Mouse (Mus musculus) midbrain, embryonic 13.5 days (tissue): ENCODE measurements around the gene Pmm1. TPM values are rescaled to one million over a fixed set of nuclear protein-coding genes. Genes with fewer than 3 reads are reported as not detected.
"Not testable (repeated sequence)": the region's sequence is repeated elsewhere in the genome, so short reads cannot be mapped to it uniquely, and the experiment has no call there.

Experiments
- ATAC-seq: fragments of 200-750 bp; cut with Nextera tagmentation; 2 replicates; pipeline ENCODE4 v1.8.0; 2017; ENCODE audit warnings: mild to moderate bottlenecking, moderate TSS enrichment, moderate library complexity
- H3K27ac ChIP-seq: fragments of 300-500 bp; sonication (generic); 2 replicates; pipeline ENCODE4 v1.5.1; 2015; ENCODE audit warnings: inconsistent platforms, mild to moderate bottlenecking, moderate library complexity
- H3K27me3 ChIP-seq: fragments of 300-500 bp; sonication (generic); 2 replicates; pipeline ENCODE4 v1.6.1; 2015; ENCODE audit warnings: mild to moderate bottlenecking, inconsistent platforms
- H3K36me3 ChIP-seq: fragments of 300-500 bp; sonication (generic); 2 replicates; pipeline ENCODE4 v1.6.1; 2015; ENCODE audit warnings: mild to moderate bottlenecking, inconsistent platforms
- H3K4me1 ChIP-seq: fragments of 300-500 bp; sonication (generic); replicated peaks from 2 replicates; pipeline ENCODE4 v1.6.1; 2015; ENCODE audit warnings: inconsistent platforms
- H3K4me2 ChIP-seq: fragments of 300-500 bp; sonication (generic); replicated peaks from 2 replicates; pipeline ENCODE4 v1.6.1; 2015; ENCODE audit warnings: moderate library complexity, mild to moderate bottlenecking, inconsistent platforms
- H3K4me3 ChIP-seq: fragments of 300-500 bp; sonication (generic); replicated peaks from 2 replicates; pipeline ENCODE4 v1.5.1; 2015; ENCODE audit warnings: mild to moderate bottlenecking, inconsistent platforms
- H3K9ac ChIP-seq: fragments of 300-500 bp; sonication (generic); replicated peaks from 2 replicates; pipeline ENCODE4 v1.6.1; 2015; ENCODE audit warnings: mild to moderate bottlenecking, inconsistent platforms
- H3K9me3 ChIP-seq: fragments of 300-500 bp; sonication (generic); 2 replicates; pipeline ENCODE4 v1.6.1; 2016; ENCODE audit warnings: mild to moderate bottlenecking, inconsistent platforms
- WGBS: fragments of 180-500 bp; shearing (Covaris S2); methylation state at CpG from one replicate; pipeline ENCODE4 v1.1.7; 2015; 5-methylcytosine and 5-hydroxymethylcytosine counted together
- polyA plus RNA-seq: library from polyadenylated mRNA; unstranded; fragments of >200 nt; fragmentation: Nextera tagmentation; extraction: Ambion mirVana; gene quantifications from 2 replicates; pipeline ENCODE4 v1.2.1, GENCODE M21; 2015

Gene Pmm1
- polyA plus RNA-seq, 1 experiment from 2014 or later = 41.2 TPM

DNA sequence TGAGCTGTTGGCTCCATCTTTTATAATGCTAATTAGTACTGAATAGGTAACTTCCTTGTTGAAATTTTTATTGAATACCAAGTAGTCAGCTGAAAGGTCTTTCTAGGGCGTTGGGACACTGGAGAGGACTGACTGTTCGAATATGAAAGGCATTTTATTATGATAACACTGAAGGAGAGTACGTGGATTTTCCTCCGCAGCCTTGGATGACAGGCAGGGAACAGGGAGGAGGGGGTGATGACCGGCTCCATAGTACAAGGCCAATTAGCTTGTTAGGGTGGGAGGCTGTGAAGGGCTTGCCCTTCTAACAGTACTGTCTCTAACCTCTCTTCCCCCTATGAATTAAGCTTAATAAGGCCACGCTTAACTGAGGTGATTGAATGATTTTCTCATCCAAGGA is 8.9 kb upstream of the Pmm1 start:
- not testable (repeated sequence) for ATAC-seq
- WGBS = 68% methylated on average over 6 of the region's 6 CpGs

GRCm38 (mm10) chr15:81969173-81969572 is 8.4 kb upstream of the Pmm1 start:
- Histone ChIP-seq H3K4me2 (no peak overlapping the region), H3K9me3 (peaks cover 5% of the 10 kb centered on the region; the same call in 1 of the 2 replicates), H3K27me3 (no peaks in the 10 kb centered on the region), H3K4me1 (no peaks in the 10 kb centered on the region), H3K27ac (no peak overlapping the region), H3K4me3 (no peak overlapping the region), H3K36me3 (no peaks in the 10 kb centered on the region), H3K9ac (no peak overlapping the region)
- no peak for ATAC-seq
- 83% methylated on average over 7 of the region's 7 CpGs for WGBS

More for the DNA sequence above, 8.9 kb upstream of the Pmm1 start:
- not testable (repeated sequence) for H3K4me2 ChIP-seq, H3K9me3 ChIP-seq, H3K4me3 ChIP-seq, H3K27ac ChIP-seq, H3K36me3 ChIP-seq, H3K4me1 ChIP-seq, H3K9ac ChIP-seq, H3K27me3 ChIP-seq

DNA sequence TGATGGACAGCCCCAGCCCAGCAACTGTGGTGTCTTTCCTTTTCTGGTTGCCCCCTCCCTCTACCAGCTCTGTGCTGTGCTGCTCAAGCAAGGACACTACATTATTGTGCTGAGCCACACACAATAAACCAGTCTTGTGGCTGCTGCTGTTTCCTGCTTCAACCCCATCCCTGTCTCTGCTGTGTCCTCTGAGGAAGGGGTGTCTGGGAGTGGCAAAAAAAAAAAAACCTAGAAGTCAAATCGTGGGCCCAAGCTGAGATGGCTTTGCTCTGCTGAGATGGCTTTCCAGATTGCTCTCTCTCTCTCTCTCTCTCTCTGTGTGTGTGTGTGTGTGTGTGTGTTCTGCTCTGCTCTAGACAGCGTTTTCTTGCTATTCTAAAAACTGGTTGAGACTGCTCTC is 7.7 kb upstream of the Pmm1 start:
- Histone ChIP-seq H3K4me3 (no peak overlapping the region), H3K27ac (no peak overlapping the region), H3K4me2 (no peak overlapping the region), H3K36me3 (no peaks in the 10 kb centered on the region), H3K27me3 (no peaks in the 10 kb centered on the region), H3K9ac (no peak overlapping the region), H3K4me1 (no peaks in the 10 kb centered on the region), H3K9me3 (peaks cover 5% of the 10 kb centered on the region; the same call in 1 of the 2 replicates)
- 82% methylated on average over 2 of the region's 2 CpGs for WGBS
- no peak for ATAC-seq

DNA sequence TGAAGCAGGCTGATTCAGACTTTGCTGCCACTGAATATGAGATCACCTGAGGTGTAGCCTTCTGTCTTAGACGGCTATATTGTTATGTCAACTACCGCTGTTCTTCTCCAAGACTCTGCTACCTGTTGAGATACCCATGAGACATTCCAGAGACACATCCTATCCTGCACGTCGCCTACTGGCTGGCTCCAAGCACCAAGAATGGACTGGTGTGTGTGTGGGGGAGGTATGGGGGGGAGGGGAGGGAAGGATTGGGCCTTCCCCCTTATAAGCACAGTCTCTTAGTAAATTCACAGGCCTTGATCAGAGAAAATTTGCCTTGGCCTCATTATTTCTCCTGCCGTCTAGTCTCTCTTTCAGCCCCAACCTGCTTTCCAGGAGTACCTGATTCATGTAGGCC is 7.1 kb upstream of the Pmm1 start:
- no peak for ATAC-seq
- no peak overlapping the region for H3K4me2 ChIP-seq
- no peak overlapping the region for H3K4me3 ChIP-seq
- WGBS = 95% methylated on average over 5 of the region's 5 CpGs
- H3K27me3 ChIP-seq = no peaks in the 10 kb centered on the region
- H3K27ac ChIP-seq = no peak overlapping the region
- H3K9ac ChIP-seq = no peak overlapping the region
- no peaks in the 10 kb centered on the region for H3K4me1 ChIP-seq
- peaks cover 3% of the 10 kb centered on the region; the same call in 1 of the 2 replicates for H3K9me3 ChIP-seq
- no peaks in the 10 kb centered on the region for H3K36me3 ChIP-seq

- Histone ChIP-seq H3K4me3 (no peak overlapping the region), H3K27ac (no peak overlapping the region), H3K9ac (no peak overlapping the region), H3K4me1 (no peaks in the 10 kb centered on the region), H3K9me3 (no peaks in the 10 kb centered on the region), H3K27me3 (no peaks in the 10 kb centered on the region), H3K4me2 (no peak overlapping the region), H3K36me3 (no peaks in the 10 kb centered on the region)
- WGBS = 81% methylated on average over 13 of the region's 14 CpGs
- no peak for ATAC-seq
Observed at GRCm38 (mm10) chr15:81966062-81966829, 5.5 kb upstream of the Pmm1 start.

GRCm38 (mm10) chr15:81964980-81965545 is 4.3 kb upstream of the Pmm1 start:
- Histone ChIP-seq H3K9ac (no peak overlapping the region), H3K27me3 (no peaks in the 10 kb centered on the region), H3K9me3 (no peaks in the 10 kb centered on the region), H3K4me2 (no peak overlapping the region), H3K27ac (no peak overlapping the region), H3K36me3 (no peaks in the 10 kb centered on the region), H3K4me1 (no peaks in the 10 kb centered on the region; the same call in 1 of the 2 replicates), H3K4me3 (no peak overlapping the region)
- WGBS = 51% methylated on average over 4 of the region's 4 CpGs
- no peak for ATAC-seq

GRCm38 (mm10) chr15:81964262-81964661 is 3.5 kb upstream of the Pmm1 start:
- H3K36me3 ChIP-seq = no peaks in the 10 kb centered on the region
- H3K27ac ChIP-seq = no peak overlapping the region
- H3K27me3 ChIP-seq = no peaks in the 10 kb centered on the region
- H3K4me2 ChIP-seq = no peak overlapping the region
- no peaks in the 10 kb centered on the region for H3K9me3 ChIP-seq
- no peak for ATAC-seq
- peaks cover 5% of the 10 kb centered on the region for H3K4me1 ChIP-seq
- no peak overlapping the region for H3K9ac ChIP-seq
- 66% methylated on average over 1 of the region's 1 CpGs for WGBS
- H3K4me3 ChIP-seq = no peak overlapping the region

DNA sequence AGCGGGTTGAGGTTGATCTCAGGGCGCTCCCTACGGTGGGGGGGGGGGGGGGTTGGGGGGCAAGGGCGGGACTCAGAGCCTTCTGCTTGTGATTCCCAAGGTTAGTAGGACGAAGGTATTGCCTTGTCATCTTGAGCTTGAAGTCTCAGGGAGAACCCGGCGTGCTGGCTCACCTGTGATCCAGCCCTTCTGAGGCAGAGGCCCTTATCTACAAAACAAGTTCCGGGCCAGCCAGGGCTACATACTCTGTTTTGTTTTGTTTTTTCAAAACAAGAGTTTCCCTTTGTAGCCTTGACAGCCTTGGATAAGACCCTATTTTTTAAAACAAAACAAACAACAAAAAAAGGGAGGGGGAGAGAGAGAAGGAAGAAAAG is 335 bp upstream of the Pmm1 start:
- H3K4me2 ChIP-seq = peak overlapping the region; percentile 91
- H3K9ac ChIP-seq = peak overlapping the region; percentile 41; the same call in 1 of the 2 replicates
- H3K27ac ChIP-seq = peak overlapping the region; percentile 39; the same call in 1 of the 2 replicates
- peaks cover 8% of the 10 kb centered on the region for H3K4me1 ChIP-seq
- no peaks in the 10 kb centered on the region for H3K9me3 ChIP-seq
- H3K4me3 ChIP-seq = peak overlapping the region; percentile 54
- no peaks in the 10 kb centered on the region for H3K27me3 ChIP-seq
- 0 out of 2 replicates have a peak, but pooled peaks cover 1% of the 10 kb centered on the region for H3K36me3 ChIP-seq
- ATAC-seq = no peak
- 4% methylated on average over 8 of the region's 8 CpGs for WGBS

DNA sequence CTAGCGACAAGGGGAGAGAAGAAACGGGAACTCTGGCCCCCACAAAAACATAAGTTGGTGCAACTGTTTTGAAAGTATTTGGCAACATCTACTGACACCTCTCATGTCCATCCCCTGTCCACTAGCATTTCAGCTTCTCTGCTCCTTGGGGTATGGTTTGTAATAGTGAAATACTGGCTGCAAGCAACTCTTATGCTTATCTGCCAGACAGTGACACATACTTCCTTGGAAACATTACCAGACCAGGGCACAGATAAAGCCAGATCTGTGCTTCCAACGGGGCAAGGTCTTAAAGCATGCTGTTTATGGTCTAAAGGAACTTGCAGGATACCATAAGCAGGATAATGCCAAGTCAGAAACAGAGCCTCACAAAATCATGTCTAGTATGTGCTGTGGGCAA is 1.8 kb downstream of the Pmm1 start:
- Histone ChIP-seq H3K9ac (no peak overlapping the region), H3K4me2 (no peak overlapping the region), H3K36me3 (peaks cover 13% of the 10 kb centered on the region), H3K9me3 (no peaks in the 10 kb centered on the region), H3K27ac (no peak overlapping the region), H3K4me1 (peaks cover 8% of the 10 kb centered on the region), H3K27me3 (no peaks in the 10 kb centered on the region), H3K4me3 (no peak overlapping the region)
- 94% methylated on average over 3 of the region's 3 CpGs for WGBS
- no peak for ATAC-seq

DNA sequence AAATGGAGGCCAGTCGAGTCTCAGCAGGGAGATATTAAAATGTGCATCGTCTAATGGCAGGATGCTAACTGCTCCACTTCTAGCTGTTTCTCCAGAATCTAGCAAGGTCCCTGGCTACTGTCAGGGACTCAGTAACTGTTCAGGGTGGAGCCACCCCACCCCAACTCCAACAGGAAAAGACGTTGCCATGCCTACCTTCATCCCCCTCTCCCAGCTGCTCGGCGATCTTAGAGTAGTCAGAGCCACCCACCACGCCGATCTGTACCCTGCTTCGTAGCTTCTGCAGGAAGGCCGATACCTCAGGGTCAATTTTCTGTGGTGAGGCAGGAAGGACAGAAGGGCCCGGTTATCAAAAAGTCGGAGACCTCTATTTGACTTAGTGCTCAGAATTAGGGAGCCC is 3.1 kb downstream of the Pmm1 start:
- peaks cover 14% of the 10 kb centered on the region for H3K36me3 ChIP-seq
- H3K4me2 ChIP-seq = no peak overlapping the region
- 86% methylated on average over 11 of the region's 11 CpGs for WGBS
- peak overlapping the region; percentile 14; the same call in 1 of the 2 replicates for H3K9ac ChIP-seq
- peaks cover 8% of the 10 kb centered on the region for H3K4me1 ChIP-seq
- no peak overlapping the region for H3K4me3 ChIP-seq
- H3K27ac ChIP-seq = no peak overlapping the region
- H3K9me3 ChIP-seq = no peaks in the 10 kb centered on the region
- H3K27me3 ChIP-seq = no peaks in the 10 kb centered on the region
- ATAC-seq = no peak

DNA sequence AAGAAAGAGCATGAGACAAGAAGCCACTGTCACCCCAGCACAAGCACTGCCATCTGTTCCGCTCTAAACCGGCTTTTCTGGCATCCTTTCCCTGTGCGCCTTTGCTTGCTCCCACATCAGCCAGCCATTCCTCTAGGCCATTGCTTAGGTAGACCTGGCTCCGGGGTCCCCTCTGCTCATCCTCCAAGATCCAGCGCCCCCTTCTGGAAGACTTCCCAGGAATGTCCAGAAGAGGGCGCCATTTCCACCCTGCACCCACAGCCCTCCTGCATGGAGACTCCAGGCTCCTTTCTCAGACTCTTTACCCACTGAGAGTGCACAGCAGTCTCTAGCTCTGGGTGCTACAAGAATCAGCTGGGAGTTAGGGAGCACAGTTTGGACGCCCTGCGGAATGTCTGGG is 4.3 kb downstream of the Pmm1 start:
- Histone ChIP-seq H3K27me3 (no peaks in the 10 kb centered on the region), H3K4me2 (no peak overlapping the region), H3K9ac (no peak overlapping the region), H3K36me3 (peaks cover 24% of the 10 kb centered on the region), H3K9me3 (no peaks in the 10 kb centered on the region), H3K27ac (no peak overlapping the region), H3K4me3 (no peak overlapping the region), H3K4me1 (peaks cover 8% of the 10 kb centered on the region)
- ATAC-seq = no peak
- WGBS = 53% methylated on average over 8 of the region's 8 CpGs

GRCm38 (mm10) chr15:81955414-81955813 is 5.3 kb downstream of the Pmm1 start:
- no peak for ATAC-seq
- H3K4me2 ChIP-seq = no peak overlapping the region
- WGBS = 92% methylated on average over 15 of the region's 15 CpGs
- no peaks in the 10 kb centered on the region for H3K27me3 ChIP-seq
- H3K36me3 ChIP-seq = peaks cover 35% of the 10 kb centered on the region
- no peaks in the 10 kb centered on the region for H3K9me3 ChIP-seq
- H3K4me3 ChIP-seq = no peak overlapping the region
- no peak overlapping the region for H3K27ac ChIP-seq
- H3K9ac ChIP-seq = no peak overlapping the region
- H3K4me1 ChIP-seq = peaks cover 8% of the 10 kb centered on the region
